Mouse (Mus musculus): ENCODE measurements around the gene Lrp2.

- TF ChIP-seq POLR2A (IDR thresholded peaks at IDR 0.05; ENCODE audit: extremely low read depth, insufficient read depth, low read length) (no peak), CTCF (IDR thresholded peaks at IDR 0.05; ENCODE audit: low read depth, low read length) (no peak)
Observed at GRCm38 (mm10) chr2:69531528-69532055, 54.3 kb downstream of the Lrp2 start.
